Mouse (Mus musculus): Measurements from ENCODE around the gene Ifna6.
"Not testable (repeated sequence)": the region's sequence is repeated elsewhere in the genome, so short reads cannot be mapped to it uniquely, and the experiment has no call there.

The Ifna6 gene

GRCm38 (mm10) chr4:88827116-88827515 lies at the start of gene Ifna6:
TSS of gene Ifna6 (plus strand) at chr4:88827416.
- DNase-seq (ENCODE audit: low spot score), result not testable (repeated sequence)

- not testable (repeated sequence) for DNase-seq (ENCODE audit: low spot score)
Observed at GRCm38 (mm10) chr4:88779550-88779949, 47.7 kb upstream of the Ifna6 start, which contains the start of gene Gm13272. TSS of gene Gm13272 (plus strand) at chr4:88779850.

GRCm38 (mm10) chr4:88780320-88780719 lies 46.9 kb upstream of the Ifna6 start:
- not testable (repeated sequence) for DNase-seq (ENCODE audit: low spot score)

- DNase-seq (ENCODE audit: low spot score), result not testable (repeated sequence)
Observed at GRCm38 (mm10) chr4:88781831-88782230, 45.4 kb upstream of the Ifna6 start, which contains the start of gene Ifnz. TSS of gene Ifnz (plus strand) at chr4:88782131.

- DNase-seq (ENCODE audit: low spot score), result not testable (repeated sequence)
Observed at GRCm38 (mm10) chr4:88782335-88782734, 44.9 kb upstream of the Ifna6 start.

GRCm38 (mm10) chr4:88785409-88785808 lies 41.8 kb upstream of the Ifna6 start, which contains the start of gene Gm13276:
TSS of gene Gm13276 (plus strand) at chr4:88785709.
- not testable (repeated sequence) for DNase-seq (ENCODE audit: low spot score)

- peak; percentile 75 for DNase-seq (ENCODE audit: low spot score)
Observed at GRCm38 (mm10) chr4:88788402-88788801, 38.8 kb upstream of the Ifna6 start, which contains the start of gene Gm13277. TSS of gene Gm13277 (plus strand) at chr4:88788632.

- DNase-seq (ENCODE audit: low spot score), result not testable (repeated sequence)
Observed at GRCm38 (mm10) chr4:88791250-88791649, 36.0 kb upstream of the Ifna6 start, which contains the start of gene Gm13278. TSS of gene Gm13278 (plus strand) at chr4:88791550.

GRCm38 (mm10) chr4:88793936-88794675 lies 33.1 kb upstream of the Ifna6 start, which contains the start of gene Gm13275:
TSS of gene Gm13275 (plus strand) at chr4:88794487.
- peak; percentile 68 for DNase-seq (ENCODE audit: low spot score)

- DNase-seq (ENCODE audit: low spot score), result not testable (repeated sequence)
Observed at GRCm38 (mm10) chr4:88797097-88797496, 30.1 kb upstream of the Ifna6 start, which contains the start of gene Gm13279. TSS of gene Gm13279 (plus strand) at chr4:88797397.

- DNase-seq (ENCODE audit: low spot score), result not testable (repeated sequence)
Observed at GRCm38 (mm10) chr4:88799365-88799764, 27.9 kb upstream of the Ifna6 start, which contains the start of gene Gm13285. TSS of gene Gm13285 (plus strand) at chr4:88799665.

- DNase-seq (ENCODE audit: low spot score), result not testable (repeated sequence)
Observed at GRCm38 (mm10) chr4:88802954-88803353, 24.3 kb upstream of the Ifna6 start, which contains the start of gene Gm13287. TSS of gene Gm13287 (plus strand) at chr4:88803254.

GRCm38 (mm10) chr4:88805231-88805630 lies 22.0 kb upstream of the Ifna6 start, which contains the start of gene Gm13288:
TSS of gene Gm13288 (plus strand) at chr4:88805531.
- not testable (repeated sequence) for DNase-seq (ENCODE audit: low spot score)

- DNase-seq (ENCODE audit: low spot score), result peak; percentile 19
Observed at GRCm38 (mm10) chr4:88805761-88806160, 21.5 kb upstream of the Ifna6 start.

GRCm38 (mm10) chr4:88815928-88816327 lies 11.3 kb upstream of the Ifna6 start, which contains the start of gene Ifna7:
TSS of gene Ifna7 (plus strand) at chr4:88816228.
- no peak for DNase-seq (ENCODE audit: low spot score)

- no peak for DNase-seq (ENCODE audit: low spot score)
Observed at GRCm38 (mm10) chr4:88819659-88820058, 7.6 kb upstream of the Ifna6 start, which contains the start of gene Ifna11. TSS of gene Ifna11 (plus strand) at chr4:88819959.

GRCm38 (mm10) chr4:88822995-88823394 lies 4.2 kb upstream of the Ifna6 start:
- DNase-seq (ENCODE audit: low spot score), result no peak

GRCm38 (mm10) chr4:88830523-88830922 lies 3.3 kb downstream of the Ifna6 start:
- peak; percentile 31 for DNase-seq (ENCODE audit: low spot score)

- DNase-seq (ENCODE audit: low spot score), result not testable (repeated sequence)
Observed at GRCm38 (mm10) chr4:88835225-88835624, 8.0 kb downstream of the Ifna6 start, which contains the start of gene Ifna5. TSS of gene Ifna5 (plus strand) at chr4:88835525.

GRCm38 (mm10) chr4:88838828-88839227 lies 11.6 kb downstream of the Ifna6 start:
- no peak for DNase-seq (ENCODE audit: low spot score)

- DNase-seq (ENCODE audit: low spot score), result no peak
Observed at GRCm38 (mm10) chr4:88840058-88840457, 12.8 kb downstream of the Ifna6 start.

GRCm38 (mm10) chr4:88841438-88841911 lies 14.3 kb downstream of the Ifna6 start, which contains the start of gene Ifna4:
TSS of gene Ifna4 (plus strand) at chr4:88841861.
- no peak for DNase-seq (ENCODE audit: low spot score)
